Mouse (Mus musculus) heart, adult 2 months (tissue): ENCODE results near the gene Pip4k2c.

Source experiments
- CTCF ChIP-seq: fragments of 200-600 bp; IDR thresholded peaks from 2 replicates; pipeline ENCODE4 v1.8.1; 2022; ENCODE audit warnings: antibody characterized with exemption, mild to moderate bottlenecking, moderate library complexity
- POLR2A ChIP-seq: fragments of 200-500 bp; IDR thresholded peaks from 2 replicates; pipeline ENCODE4 v1.6.1; 2011; ENCODE audit warnings: mild to moderate bottlenecking, low read depth, low read length, control low read depth; ENCODE audit not compliant: insufficient read depth

DNA sequence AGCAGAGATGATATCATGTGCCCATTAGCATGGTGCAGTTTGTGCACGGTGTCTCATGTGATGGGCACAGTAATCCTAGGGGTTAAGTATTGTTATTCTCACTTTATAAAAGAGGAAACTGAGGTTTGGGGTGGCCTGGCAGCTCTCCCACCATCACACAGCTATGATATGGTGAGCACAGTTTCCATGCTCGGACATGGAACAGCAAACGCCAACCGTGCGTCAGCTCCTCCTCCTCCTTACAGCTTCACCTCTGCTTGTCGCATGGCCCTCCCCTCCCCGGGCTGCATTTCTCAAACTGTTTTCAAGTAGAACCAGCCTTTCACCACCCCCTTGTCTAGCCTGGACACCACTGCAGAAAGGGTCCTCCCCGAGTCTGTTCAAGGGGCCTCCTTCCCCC is 47.1 kb upstream of the Pip4k2c start:
- TF ChIP-seq POLR2A, result no peak
- no peak for TF ChIP-seq CTCF
